Mouse (Mus musculus): ENCODE measurements around the gene Lcp2. TPM values are rescaled to one million over a fixed set of nuclear protein-coding genes. Genes with fewer than 3 reads are reported as not detected.
A peak's percentile ranks its signal among the peaks of the same experiment; 100 is the strongest.

Lcp2 gene
- total and polyA plus RNA-seq, 3 experiments, result 55.7 to 70.0 (median 66.4) TPM

DNA sequence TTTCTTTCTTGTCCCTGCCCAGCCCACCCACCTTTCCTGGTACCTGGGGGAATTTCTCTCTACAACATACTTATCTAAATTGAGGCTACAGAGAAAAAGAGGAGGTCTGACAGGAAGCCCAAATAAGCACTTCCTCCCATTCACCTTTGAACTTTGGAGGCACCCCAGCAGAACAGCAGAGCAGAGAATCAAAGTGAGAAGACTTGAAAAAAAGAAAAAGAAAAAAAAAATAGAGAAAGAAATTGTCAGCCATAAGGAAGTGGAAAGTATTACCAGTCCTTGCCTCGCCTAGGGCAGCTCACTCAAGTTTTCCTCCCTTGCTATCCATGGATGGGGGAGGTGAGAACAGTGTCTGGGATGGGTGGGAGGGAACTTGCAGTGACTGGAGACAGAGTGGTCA, 3.9 kb upstream of the Lcp2 start:
- Histone ChIP-seq H3K9me3 (replicated peaks; ENCODE audit: insufficient read depth, low read length) (no peaks in the 10 kb centered on the region), H3K27ac (ENCODE audit: control insufficient read depth, low read depth, low read length) (no peak overlapping the region), H3K9ac (ENCODE audit: control insufficient read depth, low read depth, low read length, poor library complexity, severe bottlenecking) (no peak overlapping the region), H3K4me3 (ENCODE audit: control insufficient read depth in 1 of 2, insufficient read depth in 1 of 2, low read depth in 2 of 2, low read length in 2 of 2) (no peak overlapping the region), H3K79me2 (ENCODE audit: control insufficient read depth, insufficient read depth, low read length, poor library complexity) (peaks cover 9% of the 10 kb centered on the region), H3K36me3 (ENCODE audit: control insufficient read depth in 1 of 2, insufficient read depth in 2 of 2, low read length in 2 of 2) (peaks cover 0 to 12% of the 10 kb centered on the region in 2 experiments; a peak in 2 of 4 replicates), H3K4me1 (ENCODE audit: control insufficient read depth in 1 of 2, insufficient read depth in 2 of 2, low read length in 2 of 2) (peaks cover 10 to 26% of the 10 kb centered on the region in 2 experiments), H3K27me3 (ENCODE audit: control insufficient read depth in 1 of 2, insufficient read depth in 2 of 2, low read length in 2 of 2) (no peaks in the 10 kb centered on the region)
- no peak for TF ChIP-seq POLR2AphosphoS5 (IDR thresholded peaks at IDR 0.05; ENCODE audit: borderline replicate concordance, low read depth, low read length)
- TF ChIP-seq ZNF384 (IDR thresholded peaks at IDR 0.05; ENCODE audit: low read depth, low read length), result 0 out of 2 replicates have a peak, but pooled peaks have one; percentile 17
- TF ChIP-seq BHLHE40 (IDR thresholded peaks at IDR 0.05; ENCODE audit: borderline replicate concordance, low read depth, low read length), result no peak
- no peak for DNase-seq (ENCODE audit: low read depth, low spot score)

DNA sequence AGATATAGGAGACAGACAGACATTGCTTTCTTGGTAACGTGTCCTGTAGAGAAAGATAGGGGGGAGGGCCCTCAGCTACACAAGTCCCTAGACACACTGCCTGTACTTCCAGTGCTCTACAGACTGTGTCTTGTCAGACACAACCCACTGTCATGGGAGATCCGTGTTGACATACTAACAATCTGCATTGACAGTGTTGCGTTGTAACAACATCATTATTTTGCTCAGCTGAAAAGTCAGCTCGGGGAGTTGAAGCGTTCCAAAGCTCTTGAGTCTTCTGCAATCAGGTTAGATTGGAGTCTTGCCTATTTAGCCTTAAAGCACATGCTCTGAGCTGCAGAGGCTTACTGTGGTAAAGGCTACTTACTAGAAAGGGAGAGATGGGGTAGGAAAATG, 820 bp downstream of the Lcp2 start:
- Histone ChIP-seq H3K4me1 (ENCODE audit: control insufficient read depth in 1 of 2, insufficient read depth in 2 of 2, low read length in 2 of 2) (peaks cover 30 to 47% of the 10 kb centered on the region in 2 experiments), H3K27ac (ENCODE audit: control insufficient read depth, low read depth, low read length) (peak overlapping the region; percentile 95)
- peak; percentile 84 for DNase-seq (ENCODE audit: low read depth, low spot score)
- TF ChIP-seq HCFC1 (IDR thresholded peaks at IDR 0.05; ENCODE audit: low read depth, low read length) (no peak), NELFE (IDR thresholded peaks at IDR 0.05; ENCODE audit: low read depth, low read length) (peak; percentile 37), GATA1 (IDR thresholded peaks at IDR 0.05; ENCODE audit: low read depth, low read length) (0 out of 2 replicates have a peak, but pooled peaks have one; percentile 15), MAX (IDR thresholded peaks at IDR 0.05; ENCODE audit: low read length) (peak; percentile 60; the same call in 1 of the 2 replicates), ZKSCAN1 (IDR thresholded peaks at IDR 0.05; ENCODE audit: low read depth, low read length) (no peak), POLR2A (IDR thresholded peaks at IDR 0.05; ENCODE audit: control insufficient read depth in 1 of 2, insufficient read depth in 1 of 2, low read depth in 1 of 2, low read length in 2 of 2, poor library complexity in 1 of 2) (peak in 1 of 2 experiments; percentile 44; a peak in 1 of 4 replicates), SMC3 (IDR thresholded peaks at IDR 0.05; ENCODE audit: low read depth, low read length) (peak; percentile 1; the same call in 1 of the 2 replicates), MYC (IDR thresholded peaks at IDR 0.05; ENCODE audit: low read depth, low read length) (peak; percentile 52; the same call in 1 of the 2 replicates), MAFK (IDR thresholded peaks at IDR 0.05; ENCODE audit: borderline replicate concordance, low read depth, low read length) (no peak), ELF1 (IDR thresholded peaks at IDR 0.05; ENCODE audit: low read depth, low read length) (no peak), RCOR1 (IDR thresholded peaks at IDR 0.05; ENCODE audit: low read depth, low read length) (no peak), TCF12 (IDR thresholded peaks at IDR 0.05; ENCODE audit: low read depth, low read length) (no peak), UBTF (IDR thresholded peaks at IDR 0.05; ENCODE audit: borderline replicate concordance, insufficient read depth, low read depth, low read length) (no peak), CTCF (IDR thresholded peaks at IDR 0.05 in 2 of 3, conservative IDR thresholded peaks at IDR 0.05 in 1 of 3; ENCODE audit: control insufficient read depth in 1 of 3, insufficient read depth in 1 of 3, low read depth in 2 of 3, low read length in 3 of 3, poor library complexity in 1 of 3, severe bottlenecking in 1 of 3) (no peak), CHD1 (IDR thresholded peaks at IDR 0.05; ENCODE audit: low read depth, low read length) (no peak), MYB (IDR thresholded peaks at IDR 0.05; ENCODE audit: low read depth, low read length) (0 out of 2 replicates have a peak, but pooled peaks have one; percentile 6), TBP (IDR thresholded peaks at IDR 0.05; ENCODE audit: low read depth, low read length) (peak; percentile 70; the same call in 1 of the 2 replicates), NRF1 (IDR thresholded peaks at IDR 0.05; ENCODE audit: insufficient read depth, low read depth, low read length, poor library complexity, severe bottlenecking) (no peak), POLR2AphosphoS5 (IDR thresholded peaks at IDR 0.05; ENCODE audit: borderline replicate concordance, low read depth, low read length) (no peak), USF2 (IDR thresholded peaks at IDR 0.05; ENCODE audit: borderline replicate concordance in 1 of 2, insufficient read depth in 1 of 2, low read depth in 1 of 2, low read length in 2 of 2) (no peak), MXI1 (IDR thresholded peaks at IDR 0.05; ENCODE audit: low read depth, low read length) (peak; percentile 83), CHD2 (IDR thresholded peaks at IDR 0.05; ENCODE audit: low read length) (no peak), JUND (IDR thresholded peaks at IDR 0.05; ENCODE audit: low read depth, low read length) (no peak), GABPA (IDR thresholded peaks at IDR 0.05; ENCODE audit: low read depth, low read length) (no peak), ZMIZ1 (IDR thresholded peaks at IDR 0.05; ENCODE audit: low read depth, low read length) (no peak), MAZ (IDR thresholded peaks at IDR 0.05; ENCODE audit: low read depth, low read length) (no peak; the same call in 1 of the 2 replicates), POLR2AphosphoS2 (IDR thresholded peaks at IDR 0.05; ENCODE audit: low read length) (peak; percentile 63; the same call in 1 of the 2 replicates), ZC3H11A (IDR thresholded peaks at IDR 0.05; ENCODE audit: low read depth, low read length) (no peak), BHLHE40 (IDR thresholded peaks at IDR 0.05; ENCODE audit: borderline replicate concordance, low read depth, low read length) (no peak; the same call in 1 of the 2 replicates), KAT2A (conservative IDR thresholded peaks at IDR 0.05; ENCODE audit: low read depth, low read length) (no peak)

More for the DNA sequence above, 820 bp downstream of the Lcp2 start:
- peak overlapping the region; percentile 84 to 87 for H3K4me3 ChIP-seq (ENCODE audit: control insufficient read depth in 1 of 2, insufficient read depth in 1 of 2, low read depth in 2 of 2, low read length in 2 of 2)
- H3K9ac ChIP-seq (ENCODE audit: control insufficient read depth, low read depth, low read length, poor library complexity, severe bottlenecking), result peak overlapping the region; percentile 85
- H3K9me3 ChIP-seq (replicated peaks; ENCODE audit: insufficient read depth, low read length), result no peaks in the 10 kb centered on the region
- no peaks in the 10 kb centered on the region for H3K27me3 ChIP-seq (ENCODE audit: control insufficient read depth in 1 of 2, insufficient read depth in 2 of 2, low read length in 2 of 2)
- H3K36me3 ChIP-seq (ENCODE audit: control insufficient read depth in 1 of 2, insufficient read depth in 2 of 2, low read length in 2 of 2), result peaks cover 13 to 51% of the 10 kb centered on the region in 2 experiments
- peaks cover 45% of the 10 kb centered on the region for H3K79me2 ChIP-seq (ENCODE audit: control insufficient read depth, insufficient read depth, low read length, poor library complexity)
